Mouse (Mus musculus) ovary, adult 18-20 months (tissue): ENCODE measurements at regions not wholly inside any gene's neighbourhood (a gene's known extent, or its start where the extent isn't known, plus 50 kb on each side); places are given as distances from the start of the nearest gene placed in this dataset.

Source experiments
- DNase-seq: peaks from one replicate; pipeline ENCODE4 v3.0.0; 2022; ENCODE audit warnings: low spot score, mixed read lengths

GRCm38 (mm10) chr14:25123541-25124337, 335.2 kb upstream of the Zmiz1 start:
- DNase-seq, result no peak

- DNase-seq, result no peak
Measured at GRCm38 (mm10) chr14:25126544-25126943, 332.4 kb upstream of the Zmiz1 start.

GRCm38 (mm10) chr14:25127544-25128159, 331.3 kb upstream of the Zmiz1 start:
- no peak for DNase-seq

GRCm38 (mm10) chr14:25128160-25128547, 330.8 kb upstream of the Zmiz1 start:
- no peak for DNase-seq

- DNase-seq, result no peak
Measured at GRCm38 (mm10) chr14:25135371-25135770, 323.6 kb upstream of the Zmiz1 start.

GRCm38 (mm10) chr14:25137312-25137711, 321.7 kb upstream of the Zmiz1 start:
- no peak for DNase-seq

GRCm38 (mm10) chr14:25138485-25138884, 320.5 kb upstream of the Zmiz1 start:
- no peak for DNase-seq

GRCm38 (mm10) chr14:25141933-25142332, 317.1 kb upstream of the Zmiz1 start:
- DNase-seq, result no peak

- no peak for DNase-seq
Measured at GRCm38 (mm10) chr14:25143051-25143450, 315.9 kb upstream of the Zmiz1 start.

- DNase-seq, result no peak
Measured at GRCm38 (mm10) chr14:25147731-25148130, 311.3 kb upstream of the Zmiz1 start.

GRCm38 (mm10) chr14:25150968-25151367, 308.0 kb upstream of the Zmiz1 start:
- DNase-seq, result no peak

GRCm38 (mm10) chr14:25151485-25151884, 307.5 kb upstream of the Zmiz1 start:
- no peak for DNase-seq

- no peak for DNase-seq
Measured at GRCm38 (mm10) chr14:25153573-25153972, 305.4 kb upstream of the Zmiz1 start.

GRCm38 (mm10) chr14:25154180-25154579, 304.8 kb upstream of the Zmiz1 start:
- DNase-seq, result no peak

- DNase-seq, result no peak
Measured at GRCm38 (mm10) chr14:25155008-25155783, 303.8 kb upstream of the Zmiz1 start.

- no peak for DNase-seq
Measured at GRCm38 (mm10) chr14:25156171-25156570, 302.8 kb upstream of the Zmiz1 start.

- DNase-seq, result no peak
Measured at GRCm38 (mm10) chr14:25161684-25162321, 297.2 kb upstream of the Zmiz1 start.

GRCm38 (mm10) chr14:25166217-25166616, 292.8 kb upstream of the Zmiz1 start:
- no peak for DNase-seq

GRCm38 (mm10) chr14:25167604-25168003, 291.4 kb upstream of the Zmiz1 start:
- no peak for DNase-seq

- no peak for DNase-seq
Measured at GRCm38 (mm10) chr14:25168310-25168709, 290.7 kb upstream of the Zmiz1 start.

GRCm38 (mm10) chr14:25173281-25173680, 285.7 kb upstream of the Zmiz1 start:
- no peak for DNase-seq

- DNase-seq, result no peak
Measured at GRCm38 (mm10) chr14:25173873-25174272, 285.1 kb upstream of the Zmiz1 start.
